ENCODE assay signal across 23 mouse cellular contexts in genomic region chr9:86985105-86985504, GRCm38 (mm10). TPM values are rescaled to one million over a fixed set of nuclear protein-coding genes. Genes with fewer than 3 reads are reported as not detected.
DNase-seq lines count a peak whose midpoint lies in the region; ATAC-seq and TF ChIP-seq lines count a peak whose summit lies in the region.
"Had no signal": no experiment of that assay in that cellular context is flagged by ENCODE, and none has a peak within 500 bp of the region (broad histone marks: within the 10 kb centered on the region; RNA-seq: fewer than 3 reads in every experiment).

No protein-coding gene starts in this region.

- ATAC-seq in kidney, embryonic 14.5 days (ENCODE audit: low FRiP score, low TSS enrichment), result peak; percentile 37; the same call in 1 of the 2 replicates
- ATAC-seq in kidney, embryonic 16.5 days (ENCODE audit: low FRiP score, low TSS enrichment), result peak; percentile 26; the same call in 1 of the 2 replicates
- ATAC-seq in lung, embryonic 14.5 days (ENCODE audit: insufficient read depth), result peak; percentile 18; the same call in 1 of the 2 replicates
- ATAC-seq: forebrain, embryonic 14.5 days had no signal

- H3K27me3 ChIP-seq in kidney, embryonic 14.5 days (ENCODE audit: control insufficient read depth, insufficient read depth, low read length), result no peaks in the 10 kb centered on the region
- no peaks in the 10 kb centered on the region for H3K27me3 ChIP-seq in kidney, embryonic 16.5 days (ENCODE audit: insufficient read depth, low read length)
- H3K27me3 ChIP-seq in lung, embryonic 14.5 days (ENCODE audit: insufficient read depth, low read length), result no peaks in the 10 kb centered on the region
- H3K27me3 ChIP-seq: embryonic facial prominence, embryonic 13.5 days; embryonic facial prominence, embryonic 15.5 days; forebrain, embryonic 12.5 days had no signal

- H3K9me3 ChIP-seq in kidney, embryonic 14.5 days (ENCODE audit: control insufficient read depth, low read length), result no peaks in the 10 kb centered on the region
- no peaks in the 10 kb centered on the region for H3K9me3 ChIP-seq in kidney, embryonic 16.5 days (ENCODE audit: low read length)
- no peaks in the 10 kb centered on the region for H3K9me3 ChIP-seq in lung, embryonic 14.5 days (ENCODE audit: low read depth, low read length)
- H3K9me3 ChIP-seq: embryonic facial prominence, embryonic 13.5 days; embryonic facial prominence, embryonic 15.5 days; forebrain, embryonic 10.5 days; forebrain, embryonic 12.5 days had no signal

- H3K4me3 ChIP-seq in kidney, embryonic 14.5 days (ENCODE audit: low read length), result no peak overlapping the region
- H3K4me3 ChIP-seq in kidney, embryonic 16.5 days (ENCODE audit: low read length), result no peak overlapping the region
- H3K4me3 ChIP-seq in lung, embryonic 14.5 days (ENCODE audit: low read depth, low read length), result no peak overlapping the region
- H3K4me3 ChIP-seq: embryonic facial prominence, embryonic 13.5 days; embryonic facial prominence, embryonic 15.5 days; erythroblast, embryonic 14.5 days; forebrain, embryonic 10.5 days; forebrain, embryonic 12.5 days had no signal

- no peak overlapping the region for H3K9ac ChIP-seq in kidney, embryonic 14.5 days (ENCODE audit: low read depth, low read length)
- no peak overlapping the region for H3K9ac ChIP-seq in kidney, embryonic 16.5 days (replicated peaks; ENCODE audit: low read length)
- no peak overlapping the region for H3K9ac ChIP-seq in lung, embryonic 14.5 days
- H3K9ac ChIP-seq: embryonic facial prominence, embryonic 13.5 days; embryonic facial prominence, embryonic 15.5 days; forebrain, embryonic 12.5 days had no signal

- no peak overlapping the region for H3K27ac ChIP-seq in kidney, embryonic 14.5 days (ENCODE audit: low read depth, low read length)
- H3K27ac ChIP-seq in kidney, embryonic 16.5 days (ENCODE audit: low read length), result peak overlapping the region; percentile 9; the same call in 1 of the 2 replicates
- H3K27ac ChIP-seq in lung, embryonic 14.5 days (ENCODE audit: low read depth), result no peak overlapping the region
- H3K27ac ChIP-seq: embryonic facial prominence, embryonic 13.5 days; embryonic facial prominence, embryonic 15.5 days; forebrain, embryonic 10.5 days; forebrain, embryonic 12.5 days had no signal

- no peak overlapping the region; the same call in 1 of the 2 replicates for H3K4me2 ChIP-seq in kidney, embryonic 14.5 days (replicated peaks; ENCODE audit: low read depth, low read length)
- H3K4me2 ChIP-seq in kidney, embryonic 16.5 days (replicated peaks; ENCODE audit: low read depth, low read length), result no peak overlapping the region
- no peak overlapping the region for H3K4me2 ChIP-seq in lung, embryonic 14.5 days
- H3K4me2 ChIP-seq: embryonic facial prominence, embryonic 13.5 days; embryonic facial prominence, embryonic 15.5 days; forebrain, embryonic 12.5 days had no signal

- H3K36me3 ChIP-seq in kidney, embryonic 14.5 days (ENCODE audit: control insufficient read depth, insufficient read depth, low read length), result no peaks in the 10 kb centered on the region
- no peaks in the 10 kb centered on the region for H3K36me3 ChIP-seq in kidney, embryonic 16.5 days (ENCODE audit: insufficient read depth, low read length)
- no peaks in the 10 kb centered on the region for H3K36me3 ChIP-seq in lung, embryonic 14.5 days (ENCODE audit: insufficient read depth)
- H3K36me3 ChIP-seq: embryonic facial prominence, embryonic 13.5 days; embryonic facial prominence, embryonic 15.5 days; forebrain, embryonic 10.5 days; forebrain, embryonic 12.5 days had no signal

- WGBS in kidney, embryonic 14.5 days, result 18% methylated on average over 6 of the region's 6 CpGs
- WGBS in kidney, embryonic 16.5 days, result 24% methylated on average over 6 of the region's 6 CpGs
- WGBS in lung, embryonic 14.5 days, result 32% methylated on average over 6 of the region's 6 CpGs

- no peak for DNase-seq in kidney, postnatal 10 days
- DNase-seq in kidney, postnatal 36 days, result no peak
- peak; percentile 14 for DNase-seq in lung, embryonic 14.5 days
- no peak for DNase-seq in lung, postnatal 4 days
- DNase-seq: adrenal gland, adult 2 months; adrenal gland, postnatal 10 days; adrenal gland, postnatal 25 days; cerebellum, adult 11 months; cerebellum, adult 18-20 months; cerebellum, adult 8-10 months; cerebellum, adult 9-11 months; cerebellum, postnatal 14 days; cerebellum, postnatal 36 days; embryo, embryonic 11 days had no signal

- no peak for TF ChIP-seq CTCF in lung, embryonic 14.5 days (IDR thresholded peaks at IDR 0.05; ENCODE audit: low read depth)

- H3K4me1 ChIP-seq in kidney, embryonic 14.5 days (ENCODE audit: control insufficient read depth, insufficient read depth, low read length), result peaks cover 5% of the 10 kb centered on the region; the same call in 1 of the 2 replicates
- H3K4me1 ChIP-seq in kidney, embryonic 16.5 days (ENCODE audit: insufficient read depth, low read length), result no peaks in the 10 kb centered on the region
- no peaks in the 10 kb centered on the region for H3K4me1 ChIP-seq in lung, embryonic 14.5 days (ENCODE audit: insufficient read depth)
- H3K4me1 ChIP-seq: forebrain, embryonic 12.5 days had no signal

RNA-seq across cellular contexts. Expression of gene Ripply2, which starts 30.2 kb away (rescaled TPM):
- polyA plus RNA-seq in kidney, embryonic 14.5 days (2014; fragmentation: Nextera tagmentation; extraction: Ambion mirVana), result 2.1 TPM in 2 replicates
- 0.90 and 2.1 TPM in 2 replicates for polyA plus RNA-seq in kidney, embryonic 16.5 days (2015; fragmentation: Nextera tagmentation; extraction: Ambion mirVana)
- not detected in 2 replicates for polyA plus RNA-seq in lung, embryonic 14.5 days (2014; fragmentation: Nextera tagmentation; extraction: Ambion mirVana)
- polyA plus RNA-seq: C2C12; embryonic facial prominence, embryonic 13.5 days; embryonic facial prominence, embryonic 15.5 days; erythroblast, embryonic 14.5 days had no signal

RNA-seq across cellular contexts. Expression of gene Cyb5r4, which starts 36.7 kb away (rescaled TPM):
- 64.1 and 70.3 TPM in 2 replicates for polyA plus RNA-seq in kidney, embryonic 14.5 days (2014; fragmentation: Nextera tagmentation; extraction: Ambion mirVana)
- 64.8 and 68.3 TPM in 2 replicates for polyA plus RNA-seq in kidney, embryonic 16.5 days (2015; fragmentation: Nextera tagmentation; extraction: Ambion mirVana)
- 50.1 and 50.2 TPM in 2 replicates for polyA plus RNA-seq in lung, embryonic 14.5 days (2014; fragmentation: Nextera tagmentation; extraction: Ambion mirVana)
